Mouse (Mus musculus) regulatory T cell (primary cell): ENCODE measurements around the gene Dad1.

Experiments used
- in situ Hi-C: fragments of 300-600 bp; cut with MboI, MseI; formaldehyde crosslinking; loops from one replicate; pipeline ENCODE4 v1.15.1; 2025; ENCODE audit warnings: high pct_unique_total_duplicates

Dad1 gene

GRCm38 (mm10) chr14:54250122-54250521, 3.8 kb downstream of the Dad1 start:
- in situ Hi-C loops: no loop called here

GRCm38 (mm10) chr14:54249326-54249725, 4.6 kb downstream of the Dad1 start:
- in situ Hi-C loops: no loop called here

- in situ Hi-C loops: no loop called here
These were observed 7.7 kb downstream of the Dad1 start for GRCm38 (mm10) chr14:54246232-54246631.

- in situ Hi-C loops: no loop called here
These were observed 9.7 kb downstream of the Dad1 start for GRCm38 (mm10) chr14:54244183-54244582.

- in situ Hi-C loops: no loop called here
These were observed 13.4 kb downstream of the Dad1 start for GRCm38 (mm10) chr14:54240542-54240941.

GRCm38 (mm10) chr14:54239002-54239736, 14.7 kb downstream of the Dad1 start:
- in situ Hi-C loops: no loop called here

GRCm38 (mm10) chr14:54236881-54237280, 17.0 kb downstream of the Dad1 start:
- in situ Hi-C loops: no loop called here

GRCm38 (mm10) chr14:54235825-54236540, 17.9 kb downstream of the Dad1 start:
- in situ Hi-C loops: no loop called here

- in situ Hi-C loops: loop anchor here (5.0 kb wide), 1 partner anchor 193 kb away; the partner anchor contains the start of gene Mrpl52
These were observed 19.5 kb downstream of the Dad1 start for GRCm38 (mm10) chr14:54234231-54235040.

- in situ Hi-C loops: loop anchor here (5.0 kb wide), 1 partner anchor 194 kb away; the partner anchor contains the start of gene Mrpl52
These were observed 20.3 kb downstream of the Dad1 start for GRCm38 (mm10) chr14:54233559-54234143.

GRCm38 (mm10) chr14:54232811-54233558, 20.9 kb downstream of the Dad1 start:
- in situ Hi-C loops: loop anchor here (5.0 kb wide), 1 partner anchor 194 kb away; the partner anchor contains the start of gene Mrpl52

- in situ Hi-C loops: loop anchor here (5.0 kb wide), 1 partner anchor 195 kb away; the partner anchor contains the start of gene Mrpl52
These were observed 21.8 kb downstream of the Dad1 start for GRCm38 (mm10) chr14:54232143-54232542.

GRCm38 (mm10) chr14:54231176-54231956, 22.5 kb downstream of the Dad1 start:
- in situ Hi-C loops: loop anchor here (5.0 kb wide), 1 partner anchor 196 kb away; the partner anchor contains the start of gene Mrpl52

- in situ Hi-C loops: loop anchor here (5.0 kb wide), 1 partner anchor 197 kb away; the partner anchor contains the start of gene Mrpl52
These were observed 23.2 kb downstream of the Dad1 start for GRCm38 (mm10) chr14:54230638-54231150.

- in situ Hi-C loops: loop anchor here (5.0 kb wide), 1 partner anchor 197 kb away; the partner anchor contains the start of gene Mrpl52
These were observed 24.1 kb downstream of the Dad1 start for GRCm38 (mm10) chr14:54229849-54230248.

- in situ Hi-C loops: no loop called here
These were observed 24.8 kb downstream of the Dad1 start for GRCm38 (mm10) chr14:54228933-54229713.

- in situ Hi-C loops: no loop called here
These were observed 25.4 kb downstream of the Dad1 start for GRCm38 (mm10) chr14:54228501-54228900.

GRCm38 (mm10) chr14:54227911-54228451, 25.9 kb downstream of the Dad1 start:
- in situ Hi-C loops: no loop called here
